Mouse (Mus musculus) lung, embryonic 16.5 days (tissue): ENCODE measurements at regions not wholly inside any gene's neighbourhood (a gene's known extent, or its start where the extent isn't known, plus 50 kb on each side); places are given as distances from the start of the nearest gene placed in this dataset.

ENCODE experiments used
- ATAC-seq: fragments of 200-750 bp; cut with Nextera tagmentation; 2 replicates; pipeline ENCODE4 v1.8.0; 2017; ENCODE audit warnings: low read depth, mild to moderate bottlenecking, moderate library complexity
- H3K27ac ChIP-seq: fragments of 300-500 bp; sonication (generic); 2 replicates; pipeline ENCODE4 v1.5.1; 2014; ENCODE audit warnings: mild to moderate bottlenecking, control low read depth, low read length
- H3K27me3 ChIP-seq: fragments of 300-500 bp; sonication (generic); 2 replicates; pipeline ENCODE4 v1.6.1; 2014; ENCODE audit warnings: low read depth, low read length, mixed read lengths; ENCODE audit not compliant: control insufficient read depth, insufficient read depth
- H3K36me3 ChIP-seq: fragments of 300-500 bp; sonication (generic); 2 replicates; pipeline ENCODE4 v1.6.1; 2014; ENCODE audit warnings: low read length; ENCODE audit not compliant: control insufficient read depth, insufficient read depth
- H3K4me1 ChIP-seq: fragments of 300-500 bp; sonication (generic); replicated peaks from 2 replicates; pipeline ENCODE4 v1.6.1; 2014; ENCODE audit warnings: low read length, mixed read lengths; ENCODE audit not compliant: control insufficient read depth, insufficient read depth
- H3K4me2 ChIP-seq: fragments of 300-500 bp; sonication (generic); 2 replicates; pipeline ENCODE4 v1.6.1; 2014; ENCODE audit warnings: low read depth, low read length, control low read depth
- H3K4me3 ChIP-seq: fragments of 300-500 bp; sonication (generic); 2 replicates; pipeline ENCODE4 v1.5.1; 2014; ENCODE audit warnings: mild to moderate bottlenecking, low read length, control low read depth
- H3K9ac ChIP-seq: fragments of 300-500 bp; sonication (generic); 2 replicates; pipeline ENCODE4 v1.6.1; 2014; ENCODE audit warnings: low read length, control low read depth
- H3K9me3 ChIP-seq: fragments of 300-500 bp; sonication (generic); 2 replicates; pipeline ENCODE4 v1.6.1; 2016; ENCODE audit warnings: low read length; ENCODE audit not compliant: control insufficient read depth
- WGBS: fragments of 180-500 bp; shearing (Covaris S2); extraction: QIAGEN DNeasy Blood & Tissue Kit; methylation state at CpG from one replicate; pipeline ENCODE4 v1.1.7; 2014; 5-methylcytosine and 5-hydroxymethylcytosine counted together

DNA sequence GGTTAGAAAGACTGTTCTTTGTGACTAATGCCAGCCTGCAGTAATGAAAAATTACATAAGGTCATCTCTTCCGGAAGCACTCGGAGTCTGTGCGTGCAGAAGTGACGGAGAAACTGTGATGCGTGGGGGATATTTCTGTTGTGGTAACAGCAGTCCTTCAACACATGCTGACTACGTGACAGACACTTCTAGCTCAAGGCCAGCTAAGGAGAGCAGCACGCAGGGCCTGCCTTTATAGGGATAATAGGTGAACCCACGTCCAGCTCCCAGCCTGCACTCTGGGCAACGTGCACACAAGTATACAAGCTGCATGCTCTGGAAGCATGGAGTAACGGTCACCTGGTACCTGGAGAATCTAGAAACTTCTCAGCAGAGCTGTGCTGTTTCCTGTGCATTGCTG is 77.5 kb upstream of the Pced1b start:
- H3K4me2 ChIP-seq: no peak overlapping the region
- H3K9ac ChIP-seq: no peak overlapping the region
- H3K27ac ChIP-seq: no peak overlapping the region
- ATAC-seq: no peak
- H3K36me3 ChIP-seq: no peaks in the 10 kb centered on the region
- H3K4me1 ChIP-seq: peaks cover 9% of the 10 kb centered on the region
- WGBS: 66% methylated on average over 10 of the region's 10 CpGs
- H3K9me3 ChIP-seq: no peaks in the 10 kb centered on the region
- H3K27me3 ChIP-seq: no peaks in the 10 kb centered on the region
- no peak overlapping the region for H3K4me3 ChIP-seq

DNA sequence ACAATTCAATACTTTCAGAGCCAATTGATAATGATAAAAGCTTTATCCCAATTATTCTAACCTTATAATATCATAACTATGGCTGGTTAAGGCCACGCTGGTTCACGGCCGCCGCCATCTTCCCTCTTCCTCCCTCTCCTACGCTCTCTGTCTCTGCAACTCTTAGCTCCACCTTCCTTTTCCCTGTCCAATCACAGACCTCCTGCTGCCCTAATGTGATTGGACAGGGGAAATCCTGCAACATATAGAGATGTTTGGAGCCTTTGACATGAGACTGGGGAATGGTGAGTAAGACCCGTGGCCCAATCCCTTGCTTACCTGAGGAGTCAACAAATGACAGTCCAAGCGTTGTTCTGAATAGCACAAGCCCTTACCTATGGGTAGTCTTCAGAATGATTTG is 79.8 kb upstream of the Pced1b start:
- WGBS: 97% methylated on average over 7 of the region's 7 CpGs

DNA sequence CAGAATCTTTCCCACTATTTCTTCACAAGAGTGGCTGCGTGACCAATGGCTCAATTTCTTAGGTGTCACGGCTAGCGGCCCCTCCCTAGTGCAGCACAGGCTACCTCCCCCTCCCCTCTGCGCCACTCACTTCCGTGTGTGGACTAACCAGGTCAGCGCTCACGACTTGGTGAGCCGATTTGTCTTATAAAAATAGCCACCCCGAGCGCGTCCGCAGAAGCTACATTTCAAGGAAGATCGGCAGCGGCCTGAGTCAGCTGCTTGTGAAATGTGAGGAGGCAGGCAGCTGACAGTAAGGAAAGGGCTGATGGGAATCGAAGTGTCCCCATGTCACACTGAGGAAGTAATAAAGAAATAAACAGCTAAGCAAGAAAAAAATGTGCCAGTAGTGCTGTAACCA is 82.3 kb upstream of the Pced1b start:
- H3K36me3 ChIP-seq: no peaks in the 10 kb centered on the region
- H3K4me3 ChIP-seq: no peak overlapping the region
- peak overlapping the region; percentile 32; the same call in 1 of the 2 replicates for H3K4me2 ChIP-seq
- 43% methylated on average over 15 of the region's 15 CpGs for WGBS
- no peaks in the 10 kb centered on the region for H3K9me3 ChIP-seq
- no peaks in the 10 kb centered on the region for H3K27me3 ChIP-seq
- H3K27ac ChIP-seq: no peak overlapping the region
- H3K9ac ChIP-seq: no peak overlapping the region
- ATAC-seq: no peak
- no peaks in the 10 kb centered on the region for H3K4me1 ChIP-seq

More for the DNA sequence above, 79.8 kb upstream of the Pced1b start:
- no peaks in the 10 kb centered on the region for H3K27me3 ChIP-seq
- H3K4me1 ChIP-seq: no peaks in the 10 kb centered on the region
- H3K36me3 ChIP-seq: no peaks in the 10 kb centered on the region
- ATAC-seq: no peak
- H3K4me3 ChIP-seq: no peak overlapping the region
- H3K4me2 ChIP-seq: no peak overlapping the region
- H3K9me3 ChIP-seq: no peaks in the 10 kb centered on the region
- H3K27ac ChIP-seq: no peak overlapping the region
- H3K9ac ChIP-seq: no peak overlapping the region

DNA sequence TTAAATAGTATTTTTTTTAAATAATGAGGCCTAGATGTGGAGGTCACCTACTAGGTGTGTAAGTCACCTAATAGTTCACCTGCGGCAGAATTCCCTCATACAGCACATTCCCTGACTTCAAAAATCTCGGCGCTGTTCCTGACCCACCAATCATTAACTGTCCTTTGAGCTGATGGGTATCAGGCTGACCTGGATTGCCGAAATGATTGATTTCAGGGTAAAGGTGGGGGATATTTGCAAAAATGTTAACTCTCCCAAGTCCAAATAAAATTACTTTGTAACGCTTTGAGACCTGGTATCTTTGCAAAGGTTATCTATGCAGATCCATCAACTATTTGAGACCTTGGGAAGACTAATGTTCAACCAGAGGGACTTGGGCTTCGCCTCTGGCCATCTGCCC is 82.9 kb upstream of the Pced1b start:
- H3K4me1 ChIP-seq: no peaks in the 10 kb centered on the region
- H3K9ac ChIP-seq: no peak overlapping the region
- no peaks in the 10 kb centered on the region for H3K9me3 ChIP-seq
- no peak for ATAC-seq
- H3K4me2 ChIP-seq: no peak overlapping the region
- no peaks in the 10 kb centered on the region for H3K27me3 ChIP-seq
- 49% methylated on average over 6 of the region's 6 CpGs for WGBS
- H3K36me3 ChIP-seq: no peaks in the 10 kb centered on the region
- no peak overlapping the region for H3K27ac ChIP-seq
- H3K4me3 ChIP-seq: no peak overlapping the region

DNA sequence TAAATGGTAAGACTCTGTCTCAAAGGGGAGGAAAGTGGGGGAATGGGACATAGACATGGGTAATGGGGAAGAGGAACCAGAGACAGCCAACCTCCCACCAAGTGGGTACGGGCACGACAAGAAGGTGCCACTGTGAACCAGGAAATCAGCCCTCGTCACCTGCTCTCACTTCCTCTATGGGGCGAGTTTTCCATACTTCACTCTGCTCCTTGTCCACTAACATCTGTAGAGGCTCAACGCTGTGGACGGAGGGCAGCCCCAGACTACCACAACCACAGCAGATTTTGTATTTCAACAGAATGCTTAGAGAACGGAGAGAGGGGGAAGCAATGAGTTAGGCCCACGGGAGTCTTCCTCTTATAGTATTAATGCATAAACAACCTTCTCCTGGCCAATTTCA is 83.8 kb upstream of the Pced1b start:
- H3K36me3 ChIP-seq: no peaks in the 10 kb centered on the region
- no peak overlapping the region for H3K9ac ChIP-seq
- no peaks in the 10 kb centered on the region for H3K4me1 ChIP-seq
- H3K4me2 ChIP-seq: no peak overlapping the region
- H3K27me3 ChIP-seq: no peaks in the 10 kb centered on the region
- whole genome bisulfite sequencing: 84% methylated on average over 8 of the region's 8 CpGs
- ATAC-seq: no peak
- no peak overlapping the region for H3K27ac ChIP-seq
- no peaks in the 10 kb centered on the region for H3K9me3 ChIP-seq
- no peak overlapping the region for H3K4me3 ChIP-seq

DNA sequence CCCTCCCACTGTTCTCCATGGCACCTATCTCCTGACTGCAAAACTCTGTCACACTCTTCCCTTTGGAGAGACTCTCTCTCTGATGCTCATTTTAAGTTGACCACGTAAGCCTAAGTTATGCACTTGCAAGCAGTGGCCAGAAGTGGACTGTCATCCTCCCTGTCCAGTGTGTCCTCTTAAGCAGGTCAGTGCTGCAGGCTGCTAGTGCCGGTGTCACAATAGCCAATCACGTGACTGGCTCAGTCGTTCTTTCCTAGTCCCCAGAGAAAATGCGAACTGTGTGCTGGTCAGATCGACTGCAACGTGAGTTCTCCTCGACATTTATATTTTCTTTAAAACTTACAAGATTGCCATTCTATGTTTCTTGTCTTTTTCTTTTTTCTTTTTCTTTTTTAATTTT is 84.6 kb upstream of the Pced1b start:
- Histone ChIP-seq H3K9ac (no peak overlapping the region), H3K27me3 (no peaks in the 10 kb centered on the region), H3K4me1 (no peaks in the 10 kb centered on the region), H3K4me3 (no peak overlapping the region), H3K27ac (no peak overlapping the region), H3K9me3 (no peaks in the 10 kb centered on the region), H3K4me2 (no peak overlapping the region), H3K36me3 (no peaks in the 10 kb centered on the region)
- WGBS: 90% methylated on average over 8 of the region's 8 CpGs
- no peak for ATAC-seq

DNA sequence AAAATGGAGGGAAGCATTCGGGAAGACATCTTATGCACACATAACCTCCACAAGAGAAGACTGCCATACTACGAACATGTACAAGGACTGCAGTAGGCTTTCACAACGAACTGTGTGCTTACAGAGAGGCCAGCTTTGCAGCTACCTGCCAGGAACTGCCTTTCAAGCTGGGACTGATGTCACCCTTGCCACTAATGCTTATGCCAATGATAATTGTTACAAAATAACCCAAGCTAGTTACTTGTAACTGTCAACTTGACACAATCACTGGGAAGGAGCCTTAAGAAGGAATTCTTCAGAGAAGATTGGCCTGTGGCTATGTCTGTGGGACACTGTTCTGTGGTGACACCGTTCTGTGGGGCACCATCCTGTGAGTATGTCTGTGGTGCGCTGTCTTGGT is 85.4 kb upstream of the Pced1b start:
- H3K4me1 ChIP-seq: no peaks in the 10 kb centered on the region
- H3K4me2 ChIP-seq: no peak overlapping the region
- no peak for ATAC-seq
- no peak overlapping the region for H3K27ac ChIP-seq
- H3K9me3 ChIP-seq: no peaks in the 10 kb centered on the region
- H3K27me3 ChIP-seq: no peaks in the 10 kb centered on the region
- no peak overlapping the region for H3K4me3 ChIP-seq
- no peaks in the 10 kb centered on the region for H3K36me3 ChIP-seq
- 82% methylated on average over 5 of the region's 5 CpGs for WGBS
- no peak overlapping the region for H3K9ac ChIP-seq

DNA sequence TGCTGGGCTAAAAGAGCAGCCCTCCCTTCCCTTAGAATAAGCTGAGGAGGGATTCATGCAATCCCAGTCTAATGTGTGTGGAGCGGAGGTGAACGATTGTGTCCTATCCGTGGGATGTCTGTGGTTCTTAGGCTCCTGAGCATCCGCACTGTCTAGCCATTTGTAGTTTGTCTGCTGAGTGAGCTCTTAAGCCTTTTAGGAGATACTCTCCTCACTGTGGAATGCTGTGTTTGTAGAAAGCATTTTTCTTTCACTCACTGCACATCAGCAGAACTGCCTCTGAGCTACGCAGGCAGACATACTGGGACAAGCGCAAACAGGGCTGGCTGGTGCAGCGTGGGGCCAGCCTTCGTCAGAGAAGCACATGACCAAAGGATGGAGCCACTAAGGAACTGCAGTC is 94.6 kb upstream of the Pced1b start:
- Histone ChIP-seq H3K36me3 (no peaks in the 10 kb centered on the region), H3K27ac (no peak overlapping the region), H3K9me3 (no peaks in the 10 kb centered on the region), H3K27me3 (no peaks in the 10 kb centered on the region), H3K9ac (no peak overlapping the region), H3K4me3 (no peak overlapping the region), H3K4me1 (no peaks in the 10 kb centered on the region; the same call in 1 of the 2 replicates), H3K4me2 (no peak overlapping the region)
- ATAC-seq: peak; percentile 43; the same call in 1 of the 2 replicates
- 32% methylated on average over 8 of the region's 8 CpGs for WGBS

DNA sequence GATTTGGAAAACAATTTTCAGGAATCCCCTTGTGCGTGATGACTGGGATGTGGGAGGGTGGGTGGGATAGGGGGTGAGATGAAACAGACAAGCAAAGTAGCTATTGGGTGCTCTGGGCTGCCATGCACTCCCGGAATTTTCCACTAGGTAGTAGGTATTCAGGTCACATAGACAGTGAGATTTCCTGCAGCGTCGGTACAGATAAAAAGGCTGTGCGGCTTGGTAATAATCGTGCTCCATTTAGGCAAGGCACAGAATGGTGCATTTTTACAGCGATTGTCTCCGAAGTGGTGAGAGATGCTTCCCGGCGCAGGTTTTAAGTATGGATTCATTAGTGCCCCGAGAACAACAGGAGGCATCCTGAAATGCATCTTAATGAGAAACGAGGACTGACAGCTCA is 95.1 kb upstream of the Pced1b start:
- H3K9me3 ChIP-seq: no peaks in the 10 kb centered on the region
- ATAC-seq: no peak
- H3K4me1 ChIP-seq: no peaks in the 10 kb centered on the region; the same call in 1 of the 2 replicates
- no peak overlapping the region for H3K9ac ChIP-seq
- WGBS: 82% methylated on average over 12 of the region's 12 CpGs
- H3K36me3 ChIP-seq: no peaks in the 10 kb centered on the region
- H3K27me3 ChIP-seq: no peaks in the 10 kb centered on the region
- no peak overlapping the region for H3K4me3 ChIP-seq
- H3K27ac ChIP-seq: no peak overlapping the region
- no peak overlapping the region for H3K4me2 ChIP-seq
